Mouse (Mus musculus) thymus, adult 2 months (tissue): ENCODE results near the gene Col6a4. TPM values are rescaled to one million over a fixed set of nuclear protein-coding genes. Genes with fewer than 3 reads are reported as not detected.
A peak's percentile ranks its signal among the peaks of the same experiment; 100 is the strongest.

Source experiments
- DNase-seq: peaks from one replicate; pipeline ENCODE4 v3.0.0; 2021
- H3K27ac ChIP-seq: fragments of 200-500 bp; 2 replicates; pipeline ENCODE4 v1.5.1; 2012; ENCODE audit warnings: low read length, control low read depth; ENCODE audit not compliant: control insufficient read depth, insufficient read depth
- H3K27me3 ChIP-seq: fragments of 200-500 bp; 2 replicates; pipeline ENCODE4 v1.6.1; 2012; ENCODE audit warnings: mild to moderate bottlenecking, low read length, moderate library complexity, mixed read lengths; ENCODE audit not compliant: control insufficient read depth, insufficient read depth
- H3K36me3 ChIP-seq: fragments of 200-500 bp; 2 replicates; pipeline ENCODE4 v1.6.1; 2012; ENCODE audit warnings: mild to moderate bottlenecking, low read length, moderate library complexity; ENCODE audit not compliant: control insufficient read depth, insufficient read depth
- H3K4me1 ChIP-seq: fragments of 200-500 bp; replicated peaks from 2 replicates; pipeline ENCODE4 v1.6.1; 2012; ENCODE audit warnings: low read length; ENCODE audit not compliant: control insufficient read depth, insufficient read depth
- H3K4me3 ChIP-seq: fragments of 200-500 bp; 2 replicates; pipeline ENCODE4 v1.5.1; 2012; ENCODE audit warnings: mild to moderate bottlenecking, low read length, control low read depth, moderate library complexity; ENCODE audit not compliant: control insufficient read depth, insufficient read depth
- CTCF ChIP-seq: fragments of 200-500 bp; IDR thresholded peaks from 2 replicates; pipeline ENCODE4 v1.5.1; 2012; ENCODE audit warnings: mild to moderate bottlenecking, control low read depth, low read length, moderate library complexity, borderline replicate concordance; ENCODE audit not compliant: control insufficient read depth, poor library complexity, insufficient read depth; ENCODE audit errors: extremely low read depth
- POLR2A ChIP-seq: fragments of 200-500 bp; IDR thresholded peaks from 2 replicates; pipeline ENCODE4 v1.6.1; 2012; ENCODE audit warnings: mild to moderate bottlenecking, low read length, control low read depth, moderate library complexity; ENCODE audit not compliant: control insufficient read depth, poor library complexity, insufficient read depth; ENCODE audit errors: extremely low read depth
- WGBS: fragments of 180-500 bp; shearing (Covaris S2); methylation state at CpG from one replicate; pipeline ENCODE4 v1.1.7; 2018; 5-methylcytosine and 5-hydroxymethylcytosine counted together
- polyA plus RNA-seq: library from polyadenylated mRNA; depleted of rRNA; stranded (reverse); fragments of >200 nt; gene quantifications from 2 replicates; pipeline ENCODE4 v1.2.3, GENCODE M21; 2012

Gene Col6a4
- polyA plus RNA-seq, 1 experiment = 3.2 TPM

DNA sequence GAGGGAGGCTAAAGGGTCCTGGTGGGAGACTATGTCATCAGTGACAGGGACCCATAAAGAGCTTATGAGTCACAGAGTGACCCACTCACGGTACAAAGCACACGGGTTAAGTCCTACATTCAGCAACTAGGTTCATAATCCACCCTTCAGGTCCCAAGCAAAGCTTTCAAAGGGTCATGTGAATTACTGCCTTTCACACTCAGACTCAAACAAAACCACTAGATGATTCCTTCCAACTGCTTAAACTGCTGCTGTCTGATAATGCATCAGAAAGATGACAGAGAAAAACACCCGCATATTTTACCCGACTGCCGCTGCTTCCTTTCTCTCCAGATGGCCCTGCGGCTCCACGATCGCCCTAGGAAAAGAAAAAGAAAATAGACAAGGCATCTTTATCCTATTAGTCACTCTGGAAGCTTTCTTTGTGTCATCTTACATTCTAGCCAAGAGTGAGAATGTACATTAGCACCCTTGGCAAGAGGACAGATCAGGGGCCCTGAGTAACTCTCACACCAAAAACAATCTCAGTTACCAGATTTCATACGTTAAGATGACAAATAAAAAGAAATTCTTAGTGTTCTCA, 52.6 kb downstream of the Col6a4 start:
- Histone ChIP-seq H3K4me3 (no peak overlapping the region), H3K27ac (no peak overlapping the region), H3K27me3 (no peaks in the 10 kb centered on the region), H3K36me3 (no peaks in the 10 kb centered on the region), H3K4me1 (no peaks in the 10 kb centered on the region)
- no peak for DNase-seq
- no peak for TF ChIP-seq POLR2A
- no peak for TF ChIP-seq CTCF
- 95% methylated on average over 9 of the region's 9 CpGs for WGBS

DNA sequence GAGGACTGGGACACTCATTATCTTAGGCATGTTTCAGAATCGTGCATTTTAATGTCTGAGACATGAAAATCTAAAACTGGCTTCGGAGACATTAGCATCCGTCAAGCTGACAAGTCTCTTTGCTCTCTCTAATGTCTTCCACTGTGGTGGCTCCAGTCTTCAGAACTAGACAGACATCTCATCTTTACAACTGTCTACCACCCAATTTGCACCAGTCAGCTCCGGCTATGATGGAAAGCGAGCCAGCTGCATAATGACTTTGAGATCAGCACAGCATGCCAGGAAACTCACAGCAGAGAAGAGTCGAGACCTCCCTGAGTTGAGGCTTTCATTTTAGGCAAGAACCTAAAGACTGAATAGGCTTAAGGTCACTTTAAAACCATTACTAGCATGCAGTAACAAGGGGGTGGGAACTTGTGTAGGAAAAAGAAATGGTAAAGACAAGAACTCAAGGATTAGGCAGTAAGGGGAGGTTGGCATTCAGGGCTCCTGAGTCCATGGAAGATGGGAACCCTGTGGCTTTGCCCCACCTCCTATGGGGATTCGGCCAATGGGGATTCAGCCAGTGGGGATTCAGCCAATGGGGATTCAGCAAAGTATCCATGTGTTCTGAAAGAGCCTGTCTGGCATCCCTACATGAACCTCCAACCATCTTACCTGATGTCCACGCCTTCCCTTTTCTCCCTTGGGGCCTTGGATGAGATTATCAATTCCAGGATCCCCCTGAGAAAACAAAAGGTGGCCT, 56.5 kb downstream of the Col6a4 start:
- 89% methylated on average over 8 of the region's 8 CpGs for WGBS
- Histone ChIP-seq H3K4me1 (no peaks in the 10 kb centered on the region), H3K4me3 (no peak overlapping the region), H3K36me3 (no peaks in the 10 kb centered on the region), H3K27me3 (no peaks in the 10 kb centered on the region), H3K27ac (no peak overlapping the region)
- TF ChIP-seq POLR2A (no peak), CTCF (no peak)
- DNase-seq = no peak

DNA sequence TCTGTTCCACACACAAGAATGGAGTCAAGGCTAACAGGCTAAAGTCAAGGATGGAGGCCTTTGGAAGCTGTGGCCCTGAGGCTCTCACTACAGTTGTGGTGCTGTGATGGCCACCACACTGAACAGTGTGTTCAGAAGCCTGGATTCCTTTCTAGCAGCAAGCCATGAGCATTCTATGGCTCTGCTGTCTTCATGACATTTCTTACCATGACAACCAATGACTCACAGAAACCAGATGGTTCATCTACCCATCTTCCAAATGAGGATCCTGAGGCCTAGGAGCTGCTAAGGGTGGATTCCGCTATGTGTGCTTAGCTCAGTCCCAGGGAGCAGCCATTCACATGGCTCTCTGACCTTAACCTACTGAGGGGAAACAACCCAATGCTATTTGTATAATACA, 57.3 kb downstream of the Col6a4 start:
- no peaks in the 10 kb centered on the region for H3K27me3 ChIP-seq
- H3K36me3 ChIP-seq = no peaks in the 10 kb centered on the region
- TF ChIP-seq CTCF (no peak), POLR2A (no peak)
- WGBS = 97% methylated on average over 1 of the region's 1 CpGs
- no peak overlapping the region for H3K27ac ChIP-seq
- no peak for DNase-seq
- H3K4me1 ChIP-seq = no peaks in the 10 kb centered on the region
- H3K4me3 ChIP-seq = no peak overlapping the region

DNA sequence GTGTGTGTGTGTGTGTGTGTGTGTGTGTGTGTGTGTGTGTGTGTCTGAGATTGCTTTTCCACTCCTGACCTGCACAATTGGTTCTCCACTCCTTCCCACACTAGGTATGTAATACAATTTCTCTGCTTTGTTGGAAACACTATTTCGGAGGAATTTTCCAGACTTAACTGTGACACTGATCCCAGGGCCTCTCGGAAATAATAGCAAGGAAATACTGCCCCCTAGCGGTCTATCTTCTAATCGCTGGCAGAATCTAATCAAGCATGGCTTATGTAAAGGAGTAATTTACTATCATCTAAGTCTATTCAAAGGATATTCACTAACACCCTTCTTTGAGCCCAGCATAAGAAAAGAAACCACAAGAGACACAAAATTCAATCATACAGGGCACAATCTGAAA, 57.7 kb downstream of the Col6a4 start:
- no peak overlapping the region for H3K4me3 ChIP-seq
- no peaks in the 10 kb centered on the region for H3K4me1 ChIP-seq
- H3K27ac ChIP-seq = no peak overlapping the region
- H3K36me3 ChIP-seq = no peaks in the 10 kb centered on the region
- DNase-seq = peak; percentile 33
- TF ChIP-seq CTCF (no peak), POLR2A (no peak)
- 18% methylated on average over 4 of the region's 4 CpGs for WGBS
- H3K27me3 ChIP-seq = no peaks in the 10 kb centered on the region

DNA sequence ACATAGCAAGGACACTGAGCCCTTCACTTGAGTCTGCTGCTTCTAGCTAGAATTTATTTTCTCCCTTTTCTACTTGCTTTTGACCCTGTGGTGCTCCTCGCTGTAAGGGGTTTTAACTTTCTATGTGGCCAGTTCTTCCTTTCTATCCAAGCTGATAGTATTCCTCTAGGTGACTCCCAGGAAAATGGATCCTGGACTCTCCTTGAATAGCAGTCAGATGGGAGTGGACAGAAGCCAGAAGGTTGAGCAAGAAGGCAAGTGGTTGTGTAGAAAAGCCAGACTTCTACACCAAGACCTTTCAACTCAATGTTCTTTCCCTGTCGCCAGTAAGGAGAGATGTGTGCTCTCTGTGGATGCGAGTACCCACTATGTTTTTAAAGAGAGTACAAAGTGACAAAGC, 80.9 kb downstream of the Col6a4 start:
- Histone ChIP-seq H3K4me3 (no peak overlapping the region), H3K27me3 (no peaks in the 10 kb centered on the region), H3K36me3 (no peaks in the 10 kb centered on the region), H3K27ac (no peak overlapping the region), H3K4me1 (no peaks in the 10 kb centered on the region)
- TF ChIP-seq POLR2A = no peak
- no peak for TF ChIP-seq CTCF
- no peak for DNase-seq
- WGBS = 93% methylated on average over 3 of the region's 3 CpGs

DNA sequence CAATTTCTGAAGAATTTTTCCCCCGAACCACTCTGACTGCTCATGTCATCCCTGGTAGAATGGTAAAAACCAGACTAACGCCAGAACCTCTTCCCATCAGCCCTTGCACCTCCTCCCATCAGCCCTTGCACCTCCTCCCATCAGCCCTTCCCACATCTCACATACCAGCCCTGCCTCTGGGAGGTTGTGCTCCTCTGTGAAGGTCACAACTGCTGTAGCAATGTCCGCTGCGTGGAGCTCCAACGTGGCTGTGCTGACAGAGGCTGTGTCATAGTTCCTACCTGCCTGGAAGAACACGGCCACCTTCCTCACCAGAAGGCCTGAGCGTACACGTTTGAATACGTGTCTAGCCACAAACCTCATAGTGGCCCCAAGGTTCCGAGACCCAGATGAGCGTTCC, 83.4 kb downstream of the Col6a4 start:
- no peak for DNase-seq
- Histone ChIP-seq H3K4me3 (no peak overlapping the region), H3K27me3 (no peaks in the 10 kb centered on the region), H3K27ac (no peak overlapping the region), H3K36me3 (no peaks in the 10 kb centered on the region), H3K4me1 (no peaks in the 10 kb centered on the region)
- 93% methylated on average over 11 of the region's 11 CpGs for WGBS
- no peak for TF ChIP-seq CTCF
- TF ChIP-seq POLR2A = no peak
